Mouse (Mus musculus) liver, embryonic 14.5 days (tissue): ENCODE data around the gene Gm6034.
"Not testable (repeated sequence)": the region's sequence is repeated elsewhere in the genome, so short reads cannot be mapped to it uniquely, and the experiment has no call there.

Experiments
- CTCF ChIP-seq: IDR thresholded peaks from 2 replicates; pipeline ENCODE4 v1.5.1; 2016; ENCODE audit warnings: antibody characterized with exemption, low read depth, control low read depth
- EP300 ChIP-seq: IDR thresholded peaks from 2 replicates; pipeline ENCODE4 v1.6.1; 2016; ENCODE audit warnings: antibody characterized with exemption, low read depth

DNA sequence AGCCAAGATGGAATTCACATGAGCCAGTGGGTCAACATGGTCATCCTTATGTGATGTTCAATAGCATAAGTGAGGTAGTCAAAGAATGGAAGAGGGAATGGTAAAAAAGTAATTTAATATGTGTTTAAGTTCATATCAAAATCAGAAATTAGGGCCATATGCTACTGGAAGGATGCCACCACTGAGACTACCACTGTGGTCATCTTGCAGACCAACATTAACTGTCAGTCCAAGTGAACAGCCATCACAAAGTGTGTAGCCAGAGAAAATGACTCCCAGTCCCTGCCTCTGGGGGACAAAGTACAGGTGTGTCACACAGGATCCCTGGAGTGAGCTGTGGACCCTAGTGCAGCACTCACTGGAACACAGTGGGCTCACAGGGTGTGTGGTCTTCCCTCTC, 39.1 kb downstream of the Gm6034 start:
- TF ChIP-seq EP300, CTCF: not testable (repeated sequence)
